Mouse (Mus musculus) bone marrow, adult 2 months (tissue): ENCODE data around the gene Itpa. TPM values are rescaled to one million over a fixed set of nuclear protein-coding genes. Genes with fewer than 3 reads are reported as not detected.
"Not testable (repeated sequence)": the region's sequence is repeated elsewhere in the genome, so short reads cannot be mapped to it uniquely, and the experiment has no call there.

Source experiments
- H3K27ac ChIP-seq: fragments of 200-500 bp; 2 replicates; pipeline ENCODE4 v1.5.1; 2012; ENCODE audit warnings: low read depth, mild to moderate bottlenecking, control low read depth, inconsistent platforms, low read length; ENCODE audit not compliant: control insufficient read depth, poor library complexity, insufficient read depth
- H3K4me1 ChIP-seq: fragments of 200-500 bp; 2 replicates; pipeline ENCODE4 v1.6.1; 2011; ENCODE audit warnings: low read length; ENCODE audit not compliant: control insufficient read depth, insufficient read depth
- H3K4me3 ChIP-seq: fragments of 200-500 bp; replicated peaks from 2 replicates; pipeline ENCODE3; 2011; ENCODE audit warnings: mild to moderate bottlenecking, low read depth, low read length, control low read depth; ENCODE audit not compliant: control insufficient read depth
- CTCF ChIP-seq: fragments of 200-500 bp; IDR thresholded peaks from 2 replicates; pipeline ENCODE4 v1.5.1; 2011; ENCODE audit warnings: low read length, control low read depth; ENCODE audit not compliant: control insufficient read depth, insufficient read depth
- POLR2A ChIP-seq: fragments of 200-500 bp; IDR thresholded peaks from 2 replicates; pipeline ENCODE4 v1.6.1; 2011; ENCODE audit warnings: low read depth, mild to moderate bottlenecking, control low read depth, low read length, borderline replicate concordance; ENCODE audit not compliant: control insufficient read depth
- WGBS: fragments of 180-500 bp; shearing (Covaris S2); methylation state at CpG from one replicate; pipeline ENCODE4 v1.1.7; 2018; 5-methylcytosine and 5-hydroxymethylcytosine counted together
- polyA plus RNA-seq: library from polyadenylated mRNA; stranded (reverse); fragments of >200 nt; gene quantifications from 2 replicates; pipeline ENCODE4 v1.2.4, GENCODE M21; 2011; ENCODE audit warnings: low replicate concordance; ENCODE audit not compliant: missing spikeins, insufficient read depth, insufficient read length

The Itpa gene
- polyA plus RNA-seq, 1 experiment: 42.3 TPM

- TF ChIP-seq CTCF (no peak), POLR2A (no peak; the same call in 1 of the 2 replicates)
- H3K27ac ChIP-seq: no peak within 1 kb of the TSS; the same call in 1 of the 2 replicates
- H3K4me1 ChIP-seq: no peaks in the 10 kb centered on the region
- H3K4me3 ChIP-seq: peak within 1 kb of the TSS; percentile 74
- WGBS: 5% methylated on average over 29 of the region's 40 CpGs
Observed at GRCm38 (mm10) chr2:130642684-130643369, 24.6 kb upstream of the Itpa start, which contains the start of gene Lzts3. Gene Lzts3 (minus strand): TSS chr2:130642803.

- Histone ChIP-seq H3K27ac (no peak overlapping the region), H3K4me3 (no peak overlapping the region), H3K4me1 (no peaks in the 10 kb centered on the region)
- no peak for TF ChIP-seq POLR2A
- no peak for TF ChIP-seq CTCF
- 80% methylated on average over 4 of the region's 4 CpGs for WGBS
Observed at GRCm38 (mm10) chr2:130645198-130645597, 22.2 kb upstream of the Itpa start.

- not testable (repeated sequence) for H3K4me3 ChIP-seq, H3K4me1 ChIP-seq, H3K27ac ChIP-seq
- WGBS: 83% methylated on average over 6 of the region's 6 CpGs
Observed at GRCm38 (mm10) chr2:130649028-130649427, 18.4 kb upstream of the Itpa start.

- no peak for TF ChIP-seq CTCF
- TF ChIP-seq POLR2A: no peak
- 83% methylated on average over 2 of the region's 2 CpGs for WGBS
- Histone ChIP-seq H3K27ac (no peak overlapping the region), H3K4me3 (no peak overlapping the region), H3K4me1 (no peaks in the 10 kb centered on the region)
Observed at GRCm38 (mm10) chr2:130653303-130653702, 14.1 kb upstream of the Itpa start.

GRCm38 (mm10) chr2:130653760-130654159 is 13.7 kb upstream of the Itpa start:
- no peak overlapping the region for H3K27ac ChIP-seq
- TF ChIP-seq CTCF (no peak), POLR2A (no peak)
- H3K4me3 ChIP-seq: no peak overlapping the region
- 71% methylated on average over 1 of the region's 1 CpGs for WGBS
- H3K4me1 ChIP-seq: no peaks in the 10 kb centered on the region

GRCm38 (mm10) chr2:130655660-130656339 is 11.6 kb upstream of the Itpa start:
- peak overlapping the region; percentile 44; the same call in 1 of the 2 replicates for H3K27ac ChIP-seq
- 69% methylated on average over 6 of the region's 6 CpGs for WGBS
- TF ChIP-seq CTCF (no peak), POLR2A (no peak)
- H3K4me3 ChIP-seq: no peak overlapping the region
- H3K4me1 ChIP-seq: no peaks in the 10 kb centered on the region

GRCm38 (mm10) chr2:130656536-130656935 is 10.9 kb upstream of the Itpa start:
- Histone ChIP-seq H3K27ac (no peak overlapping the region), H3K4me3 (no peak overlapping the region), H3K4me1 (no peaks in the 10 kb centered on the region)
- WGBS: 95% methylated on average over 9 of the region's 9 CpGs
- no peak for TF ChIP-seq POLR2A
- TF ChIP-seq CTCF: no peak

- TF ChIP-seq CTCF: no peak
- no peak for TF ChIP-seq POLR2A
- Histone ChIP-seq H3K4me1 (no peaks in the 10 kb centered on the region), H3K4me3 (no peak overlapping the region), H3K27ac (no peak overlapping the region)
- WGBS: 75% methylated on average over 6 of the region's 6 CpGs
Observed at GRCm38 (mm10) chr2:130657541-130657940, 9.9 kb upstream of the Itpa start.

GRCm38 (mm10) chr2:130658530-130658929 is 8.9 kb upstream of the Itpa start:
- 92% methylated on average over 10 of the region's 10 CpGs for WGBS
- no peak for TF ChIP-seq POLR2A
- no peaks in the 10 kb centered on the region for H3K4me1 ChIP-seq
- no peak overlapping the region for H3K27ac ChIP-seq
- H3K4me3 ChIP-seq: no peak overlapping the region
